Mouse (Mus musculus) CH12.LX (cell line): ENCODE measurements around the gene Fam160a1.

Source experiments
- CTCF ChIP-seq, 2 experiments: IDR thresholded peaks in 1 of 2; conservative IDR thresholded peaks in 1 of 2; 2 replicates each; pipeline ENCODE4 v1.5.1; 2011 to 2012; ENCODE audit warnings: low read depth in 2 of 2, low read length in 2 of 2, improper control_type of control experiment in 1 of 2, inconsistent platforms in 1 of 2, mild to moderate bottlenecking in 1 of 2, moderate library complexity in 1 of 2
- E2F4 ChIP-seq: IDR thresholded peaks from 2 replicates; pipeline ENCODE4 v1.6.1; 2011; ENCODE audit warnings: low read depth, low read length, improper control_type of control experiment; ENCODE audit not compliant: insufficient replicate concordance
- EP300 ChIP-seq: IDR thresholded peaks from 2 replicates; pipeline ENCODE4 v1.6.1; 2011; ENCODE audit warnings: low read length, improper control_type of control experiment
- MYC ChIP-seq: IDR thresholded peaks from 2 replicates; pipeline ENCODE4 v1.6.1; 2011; ENCODE audit warnings: low read depth, mild to moderate bottlenecking, improper control_type of control experiment, low read length
- POLR2A ChIP-seq: IDR thresholded peaks from 2 replicates; pipeline ENCODE4 v1.6.1; 2011; ENCODE audit warnings: low read depth, mild to moderate bottlenecking, improper control_type of control experiment, low read length
- TBP ChIP-seq: conservative IDR thresholded peaks from 2 replicates; pipeline ENCODE4 v1.6.1; 2011; ENCODE audit warnings: low read depth, low read length, improper control_type of control experiment

GRCm38 (mm10) chr3:85666736-85667135 is 150.4 kb downstream of the Fam160a1 start:
- no peak for TF ChIP-seq MYC
- no peak for TF ChIP-seq CTCF (conservative IDR thresholded peaks at IDR 0.05 in 1 of 2, IDR thresholded peaks at IDR 0.05 in 1 of 2; ENCODE audit: low read depth in 2 of 2, low read length in 2 of 2)
- no peak for TF ChIP-seq TBP
- no peak for TF ChIP-seq E2F4
- TF ChIP-seq POLR2A = no peak
- no peak for TF ChIP-seq EP300
